Mouse (Mus musculus) heart, postnatal 0 days (tissue): ENCODE measurements around the gene Ube4b. TPM values are rescaled to one million over a fixed set of nuclear protein-coding genes. Genes with fewer than 3 reads are reported as not detected.
A peak's percentile ranks its signal among the peaks of the same experiment; 100 is the strongest.
"Not testable (repeated sequence)": the region's sequence is repeated elsewhere in the genome, so short reads cannot be mapped to it uniquely, and the experiment has no call there.

ENCODE experiments used
- ATAC-seq: fragments of 200-750 bp; cut with Nextera tagmentation; 2 replicates; pipeline ENCODE4 v1.8.0; 2017; ENCODE audit warnings: low read depth, moderate number of reproducible peaks, moderate library complexity; ENCODE audit not compliant: insufficient read depth
- DNase-seq: peaks from one replicate; pipeline ENCODE4 v3.0.0-alpha.2; 2016; ENCODE audit warnings: low spot score
- H3K27ac ChIP-seq: fragments of 300-500 bp; sonication (generic); 2 replicates; pipeline ENCODE4 v1.5.1; 2014; ENCODE audit warnings: low read depth, mild to moderate bottlenecking
- H3K27me3 ChIP-seq: fragments of 300-500 bp; sonication (generic); 2 replicates; pipeline ENCODE4 v1.6.1; 2014; ENCODE audit warnings: low read length, mixed read lengths; ENCODE audit not compliant: control insufficient read depth, insufficient read depth
- H3K36me3 ChIP-seq: fragments of 300-500 bp; sonication (generic); replicated peaks from 2 replicates; pipeline ENCODE4 v1.6.1; 2014; ENCODE audit warnings: low read length, mixed read lengths; ENCODE audit not compliant: control insufficient read depth, insufficient read depth
- H3K4me1 ChIP-seq: fragments of 300-500 bp; sonication (generic); 2 replicates; pipeline ENCODE4 v1.6.1; 2014; ENCODE audit warnings: antibody characterized with exemption; ENCODE audit not compliant: control insufficient read depth, insufficient read depth
- H3K4me2 ChIP-seq: fragments of 300-500 bp; sonication (generic); 2 replicates; pipeline ENCODE4 v1.6.1; 2014; ENCODE audit warnings: low read depth, mild to moderate bottlenecking, low read length, moderate library complexity
- H3K4me3 ChIP-seq: fragments of 300-500 bp; sonication (generic); 2 replicates; pipeline ENCODE4 v1.5.1; 2014; ENCODE audit warnings: low read depth, low read length
- H3K9ac ChIP-seq: fragments of 300-500 bp; sonication (generic); replicated peaks from 2 replicates; pipeline ENCODE4 v1.6.1; 2014; ENCODE audit warnings: low read depth, low read length, mixed read lengths
- H3K9me3 ChIP-seq: fragments of 300-500 bp; sonication (generic); replicated peaks from 2 replicates; pipeline ENCODE4 v1.6.1; 2016; ENCODE audit warnings: low read length; ENCODE audit not compliant: control insufficient read depth
- CTCF ChIP-seq: IDR thresholded peaks from 2 replicates; pipeline ENCODE4 v1.5.1; 2016; ENCODE audit warnings: antibody characterized with exemption, control low read depth, low read depth
- EP300 ChIP-seq: IDR thresholded peaks from 2 replicates; pipeline ENCODE4 v1.6.1; 2016; ENCODE audit warnings: antibody characterized with exemption, low read depth
- WGBS: fragments of 180-500 bp; shearing (Covaris S2); extraction: QIAGEN DNeasy Blood & Tissue Kit; methylation state at CpG from one replicate; pipeline ENCODE4 v1.1.7; 2014; 5-methylcytosine and 5-hydroxymethylcytosine counted together
- polyA plus RNA-seq: library from polyadenylated mRNA; unstranded; fragments of >200 nt; fragmentation: Nextera tagmentation; extraction: Ambion mirVana; gene quantifications from 2 replicates; pipeline ENCODE4 v1.2.1, GENCODE M21; 2015
- total RNA-seq: library from RNA; depleted of rRNA; stranded (reverse); fragments of >200 nt; gene quantifications from 2 replicates; pipeline ENCODE4 v1.2.3, GENCODE M21; 2014; ENCODE audit warnings: low replicate concordance

Ube4b gene
- total and polyA plus RNA-seq, 2 experiments from 2014 or later = 20.2 to 56.4 TPM

- TF ChIP-seq EP300 (no peak), CTCF (no peak)
These were observed 35.2 kb upstream of the Ube4b start for GRCm38 (mm10) chr4:149461579-149462304.

GRCm38 (mm10) chr4:149460475-149460874, 33.9 kb upstream of the Ube4b start:
- H3K27me3 ChIP-seq, H3K9ac ChIP-seq, DNase-seq, H3K4me2 ChIP-seq, H3K36me3 ChIP-seq, H3K27ac ChIP-seq, H3K4me1 ChIP-seq, H3K4me3 ChIP-seq, H3K9me3 ChIP-seq, ATAC-seq: not testable (repeated sequence)
- 94% methylated on average over 2 of the region's 2 CpGs for WGBS

More at GRCm38 (mm10) chr4:149461579-149462304, 35.2 kb upstream of the Ube4b start:
- no peaks in the 10 kb centered on the region for H3K36me3 ChIP-seq
- ATAC-seq (peak; percentile 31; the same call in 1 of the 2 replicates), DNase-seq (no peak)
- H3K27ac ChIP-seq = 0 out of 2 replicates have a peak overlapping the region, but pooled peaks have one; percentile 1
- no peaks in the 10 kb centered on the region for H3K9me3 ChIP-seq
- 49% methylated on average over 6 of the region's 7 CpGs for WGBS
- H3K4me3 ChIP-seq = no peak overlapping the region
- no peaks in the 10 kb centered on the region for H3K27me3 ChIP-seq
- peaks cover 3% of the 10 kb centered on the region; the same call in 1 of the 2 replicates for H3K4me1 ChIP-seq
- no peak overlapping the region for H3K9ac ChIP-seq
- no peak overlapping the region for H3K4me2 ChIP-seq

GRCm38 (mm10) chr4:149459425-149459824, 32.9 kb upstream of the Ube4b start:
- no peak for ATAC-seq
- Histone ChIP-seq H3K9ac (no peak overlapping the region), H3K36me3 (no peaks in the 10 kb centered on the region), H3K4me1 (peaks cover 3% of the 10 kb centered on the region; the same call in 1 of the 2 replicates), H3K27me3 (no peaks in the 10 kb centered on the region), H3K9me3 (no peaks in the 10 kb centered on the region), H3K4me3 (no peak overlapping the region), H3K27ac (no peak overlapping the region), H3K4me2 (no peak overlapping the region)
- DNase-seq = no peak
- WGBS = 65% methylated on average over 1 of the region's 1 CpGs
- TF ChIP-seq EP300 (no peak), CTCF (no peak)

GRCm38 (mm10) chr4:149458526-149458925, 32.0 kb upstream of the Ube4b start:
- Histone ChIP-seq H3K36me3 (no peaks in the 10 kb centered on the region), H3K4me1 (peaks cover 3% of the 10 kb centered on the region; the same call in 1 of the 2 replicates), H3K9ac (no peak overlapping the region), H3K9me3 (no peaks in the 10 kb centered on the region), H3K27me3 (no peaks in the 10 kb centered on the region), H3K4me3 (no peak overlapping the region), H3K27ac (peak overlapping the region; percentile 82), H3K4me2 (no peak overlapping the region)
- no peak for ATAC-seq
- no peak for DNase-seq
- TF ChIP-seq EP300 = no peak
- no peak for TF ChIP-seq CTCF
- WGBS = 56% methylated on average over 5 of the region's 5 CpGs

GRCm38 (mm10) chr4:149457831-149458430, 31.4 kb upstream of the Ube4b start:
- H3K9ac ChIP-seq = no peak overlapping the region
- no peaks in the 10 kb centered on the region for H3K27me3 ChIP-seq
- no peak overlapping the region for H3K4me3 ChIP-seq
- no peaks in the 10 kb centered on the region for H3K9me3 ChIP-seq
- H3K4me1 ChIP-seq = peaks cover 3% of the 10 kb centered on the region; the same call in 1 of the 2 replicates
- peak; percentile 54 for DNase-seq
- TF ChIP-seq CTCF (no peak), EP300 (peak; percentile 38; the same call in 1 of the 2 replicates)
- WGBS = 53% methylated on average over 6 of the region's 6 CpGs
- H3K4me2 ChIP-seq = 0 out of 2 replicates have a peak overlapping the region, but pooled peaks have one; percentile 2
- peak overlapping the region; percentile 82 for H3K27ac ChIP-seq
- ATAC-seq = peak; percentile 71
- no peaks in the 10 kb centered on the region for H3K36me3 ChIP-seq

- 83% methylated on average over 25 of the region's 27 CpGs for WGBS
- not testable (repeated sequence) for H3K9ac ChIP-seq, H3K4me3 ChIP-seq, H3K27me3 ChIP-seq, H3K4me2 ChIP-seq, H3K36me3 ChIP-seq, H3K4me1 ChIP-seq, H3K9me3 ChIP-seq, ATAC-seq, H3K27ac ChIP-seq, DNase-seq
These were observed 30.6 kb upstream of the Ube4b start for GRCm38 (mm10) chr4:149457163-149457562.
